Mouse (Mus musculus): ENCODE results near the gene Rnf149.

DNA sequence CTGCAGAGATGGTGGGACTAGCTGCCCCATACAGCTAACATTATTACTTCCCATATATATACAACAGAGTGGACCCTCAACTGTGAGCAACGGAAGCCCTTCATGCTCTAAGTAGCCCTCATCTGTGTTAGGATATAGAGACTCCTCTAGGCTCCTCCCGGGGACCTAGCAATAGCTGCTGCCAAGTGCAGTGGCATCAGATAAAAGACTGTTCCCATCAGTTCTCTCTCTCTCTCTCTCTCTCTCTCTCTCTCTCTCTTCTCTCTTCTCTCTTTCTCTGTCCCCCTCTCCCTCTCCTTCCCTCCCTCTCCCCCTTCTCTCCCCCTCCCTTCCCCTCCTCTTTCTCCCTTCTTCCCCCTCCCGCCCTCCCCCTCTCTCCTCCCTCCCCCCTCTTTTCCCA lies 4.0 kb upstream of the Rnf149 start:
- TF ChIP-seq CTCF (IDR thresholded peaks at IDR 0.05; ENCODE audit: borderline replicate concordance, extremely low read depth, insufficient read depth, insufficient read length): no peak
- no peak for TF ChIP-seq POLR2A (IDR thresholded peaks at IDR 0.05; ENCODE audit: borderline replicate concordance, extremely low read depth, insufficient read depth, insufficient read length, poor library complexity, severe bottlenecking)
